Comparison of ENCODE assay signal across 9 mouse cellular contexts in the genomic region with DNA sequence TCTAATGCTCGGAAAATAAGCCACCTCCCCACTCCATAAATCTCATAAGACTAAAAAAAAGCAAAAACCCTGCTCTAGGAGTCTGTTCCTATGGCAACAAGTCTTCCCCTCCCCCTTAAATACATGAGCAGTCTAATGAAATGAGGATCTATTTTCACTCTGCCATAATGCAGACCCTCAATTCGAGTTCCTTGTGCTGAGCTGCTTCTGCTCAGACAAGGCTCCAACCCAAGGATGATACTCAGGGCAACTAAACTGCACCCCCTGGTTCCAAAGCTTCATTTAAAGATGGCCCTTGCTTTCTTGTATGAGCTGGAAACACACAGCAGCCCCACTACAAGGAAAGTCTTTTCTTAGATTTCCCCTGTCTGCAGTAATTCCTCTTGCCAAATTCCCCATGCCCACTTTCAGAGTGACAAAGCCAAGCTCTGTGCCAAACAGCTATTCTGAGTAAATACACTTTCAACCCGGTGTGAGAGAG. TPM values are rescaled to one million over a fixed set of nuclear protein-coding genes. Genes with fewer than 3 reads are reported as not detected.
A peak's percentile ranks its signal among the peaks of the same experiment; 100 is the strongest.
DNase-seq lines count a peak whose midpoint lies in the region; ATAC-seq and TF ChIP-seq lines count a peak whose summit lies in the region.
"Had no signal": no experiment of that assay in that cellular context is flagged by ENCODE, and none has a peak within 500 bp of the region (broad histone marks: within the 10 kb centered on the region; RNA-seq: fewer than 3 reads in every experiment).

No protein-coding gene starts in this region.

- H3K27me3 ChIP-seq in intestine, embryonic 14.5 days (replicated peaks; ENCODE audit: control insufficient read depth, insufficient read depth, low read length): no peaks in the 10 kb centered on the region
- no peaks in the 10 kb centered on the region for H3K27me3 ChIP-seq in intestine, embryonic 16.5 days (replicated peaks; ENCODE audit: control insufficient read depth, insufficient read depth, low read length)
- H3K27me3 ChIP-seq in hindbrain, embryonic 12.5 days: no peaks in the 10 kb centered on the region
- H3K27me3 ChIP-seq in midbrain, embryonic 13.5 days: peaks cover 13% of the 10 kb centered on the region; the same call in 1 of the 2 replicates

- peak overlapping the region; percentile 49 for H3K27ac ChIP-seq in intestine, embryonic 14.5 days (ENCODE audit: low read depth)
- H3K27ac ChIP-seq in intestine, embryonic 16.5 days (ENCODE audit: low read length): no peak overlapping the region
- peak overlapping the region; percentile 78 for H3K27ac ChIP-seq in cortical plate, adult 2 months (ENCODE audit: insufficient read depth, low read length)
- peak overlapping the region; percentile 82 for H3K27ac ChIP-seq in hindbrain, embryonic 12.5 days
- H3K27ac ChIP-seq in midbrain, embryonic 13.5 days: peak overlapping the region; percentile 89

- H3K4me1 ChIP-seq in intestine, embryonic 14.5 days (replicated peaks; ENCODE audit: control insufficient read depth, insufficient read depth, low read length): peaks cover 36% of the 10 kb centered on the region
- peaks cover 21% of the 10 kb centered on the region for H3K4me1 ChIP-seq in intestine, embryonic 16.5 days (ENCODE audit: control insufficient read depth, insufficient read depth, low read length)
- peaks cover 25% of the 10 kb centered on the region for H3K4me1 ChIP-seq in cortical plate, adult 2 months (ENCODE audit: control insufficient read depth, insufficient read depth, low read length)
- H3K4me1 ChIP-seq in hindbrain, embryonic 12.5 days: peaks cover 26% of the 10 kb centered on the region
- peaks cover 37% of the 10 kb centered on the region for H3K4me1 ChIP-seq in midbrain, embryonic 13.5 days (replicated peaks)

- no peaks in the 10 kb centered on the region for H3K9me3 ChIP-seq in intestine, embryonic 14.5 days (ENCODE audit: control insufficient read depth, low read length)
- no peaks in the 10 kb centered on the region for H3K9me3 ChIP-seq in intestine, embryonic 16.5 days (ENCODE audit: control insufficient read depth, low read length)
- no peaks in the 10 kb centered on the region for H3K9me3 ChIP-seq in hindbrain, embryonic 12.5 days (replicated peaks)
- no peaks in the 10 kb centered on the region for H3K9me3 ChIP-seq in midbrain, embryonic 13.5 days

- H3K36me3 ChIP-seq in intestine, embryonic 14.5 days (ENCODE audit: control insufficient read depth, insufficient read depth, low read length): no peaks in the 10 kb centered on the region
- H3K36me3 ChIP-seq in intestine, embryonic 16.5 days (ENCODE audit: control insufficient read depth, insufficient read depth, low read length): no peaks in the 10 kb centered on the region
- no peaks in the 10 kb centered on the region for H3K36me3 ChIP-seq in hindbrain, embryonic 12.5 days
- no peaks in the 10 kb centered on the region for H3K36me3 ChIP-seq in midbrain, embryonic 13.5 days

- WGBS in intestine, embryonic 14.5 days: 19% methylated on average over 3 of the region's 3 CpGs
- WGBS in intestine, embryonic 16.5 days: 21% methylated on average over 3 of the region's 3 CpGs
- 39% methylated on average over 3 of the region's 3 CpGs for WGBS in hindbrain, embryonic 12.5 days
- 8% methylated on average over 3 of the region's 3 CpGs for WGBS in midbrain, embryonic 13.5 days

- no peak overlapping the region for H3K4me3 ChIP-seq in intestine, embryonic 14.5 days (ENCODE audit: low read depth, low read length)
- no peak overlapping the region for H3K4me3 ChIP-seq in intestine, embryonic 16.5 days (ENCODE audit: low read length)
- no peak overlapping the region for H3K4me3 ChIP-seq in cortical plate, adult 2 months (ENCODE audit: insufficient read depth, low read length)
- H3K4me3 ChIP-seq in hindbrain, embryonic 12.5 days: no peak overlapping the region
- no peak overlapping the region for H3K4me3 ChIP-seq in midbrain, embryonic 13.5 days (replicated peaks)

- no peak for TF ChIP-seq CTCF in cortical plate, adult 2 months (IDR thresholded peaks at IDR 0.05; ENCODE audit: extremely low read depth, insufficient read depth, low read length)

- no peak for TF ChIP-seq POLR2A in cortical plate, adult 2 months (IDR thresholded peaks at IDR 0.05; ENCODE audit: extremely low read depth, insufficient read depth, low read length)

- ATAC-seq in intestine, embryonic 14.5 days (replicated peaks; ENCODE audit: low FRiP score, low TSS enrichment, low read depth): no peak
- no peak for ATAC-seq in intestine, embryonic 16.5 days
- peak; percentile 62 for ATAC-seq in hindbrain, embryonic 12.5 days (ENCODE audit: low FRiP score)
- ATAC-seq in midbrain, embryonic 13.5 days: peak; percentile 74

- H3K4me2 ChIP-seq in intestine, embryonic 14.5 days (ENCODE audit: low read length): no peak overlapping the region
- H3K4me2 ChIP-seq in intestine, embryonic 16.5 days (ENCODE audit: low read depth, low read length): no peak overlapping the region
- H3K4me2 ChIP-seq in hindbrain, embryonic 12.5 days (replicated peaks): peak overlapping the region; percentile 15; the same call in 1 of the 2 replicates
- H3K4me2 ChIP-seq in midbrain, embryonic 13.5 days (replicated peaks): peak overlapping the region; percentile 35

- no peak for DNase-seq in intestine, embryonic 14.5 days (ENCODE audit: low spot score)
- no peak for DNase-seq in adrenal gland, postnatal 10 days
- no peak for DNase-seq in MN1 (ENCODE audit: low spot score)
- no peak for DNase-seq in lung, adult 18-20 months
- DNase-seq: cerebellum, adult 11 months had no signal

- H3K9ac ChIP-seq in intestine, embryonic 14.5 days (ENCODE audit: low read length): no peak overlapping the region
- no peak overlapping the region for H3K9ac ChIP-seq in intestine, embryonic 16.5 days (ENCODE audit: low read depth, low read length)
- no peak overlapping the region for H3K9ac ChIP-seq in hindbrain, embryonic 12.5 days
- no peak overlapping the region for H3K9ac ChIP-seq in midbrain, embryonic 13.5 days (replicated peaks)

RNA-seq across cellular contexts. Expression of a gene that starts 13.4 kb away (rescaled TPM):
- polyA plus RNA-seq in intestine, embryonic 14.5 days (2014; fragmentation: Nextera tagmentation; extraction: Ambion mirVana): 14.7 and 17.2 TPM in 2 replicates
- 12.2 and 14.2 TPM in 2 replicates for polyA plus RNA-seq in intestine, embryonic 16.5 days (2015; fragmentation: Nextera tagmentation; extraction: Ambion mirVana)
- polyA plus RNA-seq in cortical plate, adult 2 months (2012; rRNA removed): 100 and 101 TPM in 2 replicates
- 36.2 and 41.7 TPM in 2 replicates for polyA plus RNA-seq in hindbrain, embryonic 12.5 days (2016; fragmentation: Nextera tagmentation; extraction: Ambion mirVana)
- polyA plus RNA-seq in midbrain, embryonic 13.5 days (2015; fragmentation: Nextera tagmentation; extraction: Ambion mirVana): 30.9 and 34.2 TPM in 2 replicates
- total RNA-seq in adrenal gland, postnatal 10 days (2021): 10 to 100 TPM; 34.1 to 34.4 TPM

RNA-seq across cellular contexts. Expression of a gene that starts 35.5 kb away (rescaled TPM):
- polyA plus RNA-seq in intestine, embryonic 14.5 days (2014; fragmentation: Nextera tagmentation; extraction: Ambion mirVana): 7.7 and 8.6 TPM in 2 replicates
- polyA plus RNA-seq in intestine, embryonic 16.5 days (2015; fragmentation: Nextera tagmentation; extraction: Ambion mirVana): 4.5 and 4.7 TPM in 2 replicates
- 5.3 and 5.6 TPM in 2 replicates for polyA plus RNA-seq in cortical plate, adult 2 months (2012; rRNA removed)
- 55.6 and 63.0 TPM in 2 replicates for polyA plus RNA-seq in hindbrain, embryonic 12.5 days (2016; fragmentation: Nextera tagmentation; extraction: Ambion mirVana)
- polyA plus RNA-seq in midbrain, embryonic 13.5 days (2015; fragmentation: Nextera tagmentation; extraction: Ambion mirVana): 6.1 and 8.3 TPM in 2 replicates
- 1 to 10 TPM; 1.3 to 2.3 TPM for total RNA-seq in adrenal gland, postnatal 10 days (2021)

RNA-seq across cellular contexts. Expression of a gene that starts 52.2 kb away (rescaled TPM):
- 6.4 and 6.5 TPM in 2 replicates for polyA plus RNA-seq in intestine, embryonic 14.5 days (2014; fragmentation: Nextera tagmentation; extraction: Ambion mirVana)
- 3.9 and 4.8 TPM in 2 replicates for polyA plus RNA-seq in intestine, embryonic 16.5 days (2015; fragmentation: Nextera tagmentation; extraction: Ambion mirVana)
- 1.5 and 2.2 TPM in 2 replicates for polyA plus RNA-seq in cortical plate, adult 2 months (2012; rRNA removed)
- 10.1 and 10.6 TPM in 2 replicates for polyA plus RNA-seq in hindbrain, embryonic 12.5 days (2016; fragmentation: Nextera tagmentation; extraction: Ambion mirVana)
- polyA plus RNA-seq in midbrain, embryonic 13.5 days (2015; fragmentation: Nextera tagmentation; extraction: Ambion mirVana): 8.8 and 9.4 TPM in 2 replicates
- total RNA-seq in adrenal gland, postnatal 10 days (2021): 1 to 10 TPM; 3.5 to 3.6 TPM

Comparison
In these comparisons a context has a peak if more than half of its experiments do, and no peak if none do; other contexts are left out.
1. ATAC-seq: peak in hindbrain, embryonic 12.5 days (single experiment) and midbrain, embryonic 13.5 days (single experiment); none in intestine, embryonic 14.5 days (single experiment) and intestine, embryonic 16.5 days (single experiment).
2. H3K4me2 ChIP-seq: peak in hindbrain, embryonic 12.5 days (single experiment) and midbrain, embryonic 13.5 days (single experiment); none in intestine, embryonic 14.5 days (single experiment) and intestine, embryonic 16.5 days (single experiment).